Mouse (Mus musculus) erythroblast, embryonic 14.5 days (primary cell): Measurements from ENCODE around the gene Tbpl1. TPM values are rescaled to one million over a fixed set of nuclear protein-coding genes. Genes with fewer than 3 reads are reported as not detected.

ENCODE experiments used
- H3K27me3 ChIP-seq: 2 replicates; pipeline ENCODE4 v1.6.1; 2012; ENCODE audit warnings: inconsistent platforms; ENCODE audit not compliant: control insufficient read depth
- H3K36me3 ChIP-seq: 2 replicates; pipeline ENCODE4 v1.6.1; 2012; ENCODE audit warnings: mild to moderate bottlenecking, inconsistent platforms; ENCODE audit not compliant: control insufficient read depth
- H3K4me1 ChIP-seq: 2 replicates; pipeline ENCODE4 v1.6.1; 2012; ENCODE audit warnings: inconsistent platforms; ENCODE audit not compliant: control insufficient read depth
- H3K4me3 ChIP-seq: replicated peaks from 2 replicates; pipeline ENCODE3; 2012; ENCODE audit warnings: moderate library complexity, mild to moderate bottlenecking, inconsistent platforms
- H3K9me3 ChIP-seq: 2 replicates; pipeline ENCODE4 v1.6.1; 2012; ENCODE audit warnings: low read length, inconsistent platforms, mixed read lengths; ENCODE audit not compliant: control insufficient read depth
- GATA1 ChIP-seq: IDR thresholded peaks from 2 replicates; pipeline ENCODE4 v1.6.1; 2012; ENCODE audit warnings: low read length, inconsistent platforms, mixed read lengths
- TAL1 ChIP-seq: IDR thresholded peaks from 3 replicates; pipeline ENCODE4 v1.6.1; 2012; ENCODE audit warnings: low read length, inconsistent platforms, mixed read lengths
- polyA plus RNA-seq: library from polyadenylated mRNA; stranded (reverse); fragments of >175 nt; gene quantifications from 2 replicates; pipeline ENCODE4 v1.2.3, GENCODE M21; 2012

The Tbpl1 gene
- polyA plus RNA-seq, 1 experiment, result 3.6 TPM

DNA sequence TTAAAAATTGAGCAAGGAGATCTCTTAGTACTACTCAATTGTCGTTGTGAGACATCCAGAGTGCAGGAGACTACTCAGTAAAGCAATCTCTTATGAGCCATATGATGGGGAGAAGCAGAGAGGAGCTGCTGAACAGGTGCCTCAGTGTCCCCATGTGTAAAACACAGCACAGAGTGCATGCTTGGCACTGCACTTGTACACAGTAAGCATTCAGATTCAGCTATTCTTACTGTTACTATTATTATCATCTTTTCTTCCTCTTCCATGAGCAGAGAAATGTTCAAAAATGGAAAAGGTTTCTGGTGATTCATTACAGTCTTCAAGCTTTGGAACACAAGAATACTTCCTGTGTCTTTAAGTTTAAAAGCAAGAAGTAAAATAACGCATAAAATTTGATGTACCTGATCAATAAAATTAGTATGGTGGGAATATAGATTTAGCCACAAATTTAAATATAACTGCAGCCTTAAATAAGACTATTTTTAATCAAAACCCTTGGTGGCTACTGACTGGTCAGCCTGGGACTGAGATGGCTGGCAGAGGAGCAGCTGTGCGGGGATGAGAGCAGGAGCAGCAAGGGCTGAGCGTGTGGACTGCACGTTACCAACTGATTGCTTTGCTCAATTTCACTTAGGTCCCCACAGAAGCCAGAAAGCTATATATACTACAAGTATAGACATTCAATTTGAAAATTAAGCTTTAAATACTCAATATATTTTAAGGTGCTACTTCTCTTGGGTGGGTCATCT lies 10.8 kb downstream of the Tbpl1 start:
- Histone ChIP-seq H3K9me3 (no peaks in the 10 kb centered on the region), H3K4me1 (peaks cover 22% of the 10 kb centered on the region), H3K4me3 (no peak overlapping the region), H3K36me3 (peaks cover 4% of the 10 kb centered on the region; the same call in 1 of the 2 replicates), H3K27me3 (no peaks in the 10 kb centered on the region)
- no peak for TF ChIP-seq TAL1
- TF ChIP-seq GATA1, result no peak

DNA sequence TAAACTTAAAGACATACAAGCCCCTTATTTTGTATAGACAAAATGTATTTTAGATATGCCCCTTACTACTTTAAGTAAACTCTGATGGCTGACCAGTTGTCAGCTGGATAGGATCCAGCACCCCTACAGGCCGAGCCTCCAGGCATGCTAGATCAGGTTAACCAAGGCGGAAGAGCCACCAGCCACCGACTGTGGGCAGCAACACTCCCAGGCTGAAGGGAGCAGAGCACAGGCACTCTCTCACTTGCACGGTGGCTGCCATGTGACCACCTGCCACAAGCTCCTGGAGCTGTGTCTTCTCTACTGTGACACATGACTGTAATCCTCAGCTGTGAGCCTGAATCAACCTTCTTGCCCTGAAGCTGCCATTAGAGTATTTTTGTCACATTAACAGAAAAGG lies 13.3 kb downstream of the Tbpl1 start:
- no peak for TF ChIP-seq TAL1
- H3K27me3 ChIP-seq, result no peaks in the 10 kb centered on the region
- H3K36me3 ChIP-seq, result no peaks in the 10 kb centered on the region
- H3K4me1 ChIP-seq, result peaks cover 8% of the 10 kb centered on the region
- H3K4me3 ChIP-seq, result no peak overlapping the region
- H3K9me3 ChIP-seq, result no peaks in the 10 kb centered on the region

DNA sequence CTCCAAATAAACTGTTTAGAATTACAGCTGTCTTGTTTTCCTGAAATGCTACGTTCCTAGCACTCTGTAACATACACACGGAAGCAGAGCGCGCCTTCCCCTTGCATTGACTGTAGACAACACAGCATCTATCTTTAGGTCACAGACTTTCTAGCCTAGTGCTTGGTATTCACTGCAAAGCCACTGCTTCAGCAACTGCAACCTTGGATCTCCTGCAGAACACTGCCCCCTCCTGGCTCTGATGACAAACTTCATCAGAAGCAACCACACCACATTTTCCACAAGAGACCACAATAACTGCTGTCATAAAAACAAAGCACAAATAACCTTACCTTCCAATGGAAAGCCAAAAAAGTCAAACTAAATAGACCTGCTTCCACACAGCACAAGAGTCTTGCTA lies 17.2 kb downstream of the Tbpl1 start:
- Histone ChIP-seq H3K27me3 (no peaks in the 10 kb centered on the region), H3K4me3 (no peak overlapping the region), H3K4me1 (no peaks in the 10 kb centered on the region; the same call in none of the 2 replicates), H3K9me3 (no peaks in the 10 kb centered on the region), H3K36me3 (peaks cover 15% of the 10 kb centered on the region)
- no peak for TF ChIP-seq GATA1
- TF ChIP-seq TAL1, result no peak

DNA sequence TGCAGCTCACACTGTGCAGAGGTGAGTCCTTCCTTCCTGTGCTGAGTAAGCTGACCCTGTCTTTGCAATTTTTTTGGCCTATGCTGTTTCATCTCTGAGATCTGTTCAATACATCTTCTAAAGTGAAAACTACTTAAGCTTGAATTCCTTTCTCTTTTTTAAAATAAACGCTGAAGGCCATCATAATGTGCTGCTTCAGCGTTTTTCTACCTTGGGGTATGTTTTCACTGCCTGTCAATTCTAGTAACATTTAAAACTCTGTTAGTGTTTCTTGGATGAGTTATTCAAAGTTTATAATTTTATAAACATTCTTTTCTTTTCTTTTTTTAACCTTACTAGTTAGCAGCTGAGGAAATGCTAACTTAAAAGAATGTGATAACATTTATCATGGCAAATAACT lies 18.8 kb downstream of the Tbpl1 start:
- no peak for TF ChIP-seq GATA1
- no peak for TF ChIP-seq TAL1

DNA sequence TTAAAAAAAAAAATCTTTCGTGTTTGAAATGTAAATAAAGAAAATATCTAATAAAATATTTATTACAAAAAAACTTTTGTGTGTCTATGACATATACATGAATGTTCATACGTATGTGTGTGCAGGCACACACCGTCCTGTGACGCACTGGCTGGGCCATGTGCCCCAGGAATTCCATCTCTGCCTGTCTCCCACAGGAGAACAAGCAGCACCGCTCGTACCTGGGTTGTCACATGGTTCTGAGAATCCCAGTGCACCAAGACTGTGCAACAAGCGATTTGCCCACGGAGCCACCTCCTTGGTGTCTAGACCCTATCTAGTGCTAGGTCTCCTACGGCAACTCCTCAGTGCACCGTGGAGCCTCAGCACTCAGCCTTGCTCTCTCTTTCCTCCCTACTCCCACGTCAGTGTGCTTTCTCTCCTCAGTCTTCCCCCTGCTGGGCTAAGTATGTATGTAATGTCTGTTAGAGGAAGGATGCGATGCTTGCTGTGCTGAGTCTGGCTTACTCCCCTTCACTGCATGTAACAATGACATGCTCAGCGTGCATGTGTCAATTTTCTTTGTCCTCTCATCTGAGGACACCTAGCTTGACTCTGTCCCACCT lies 21.5 kb downstream of the Tbpl1 start:
- Histone ChIP-seq H3K4me1 (no peaks in the 10 kb centered on the region; the same call in none of the 2 replicates), H3K36me3 (peaks cover 58% of the 10 kb centered on the region), H3K27me3 (no peaks in the 10 kb centered on the region), H3K4me3 (no peak overlapping the region), H3K9me3 (no peaks in the 10 kb centered on the region)
- no peak for TF ChIP-seq TAL1
- no peak for TF ChIP-seq GATA1

More for the DNA sequence above, 18.8 kb downstream of the Tbpl1 start:
- Histone ChIP-seq H3K4me3 (no peak overlapping the region), H3K36me3 (peaks cover 31% of the 10 kb centered on the region), H3K27me3 (no peaks in the 10 kb centered on the region), H3K9me3 (no peaks in the 10 kb centered on the region), H3K4me1 (no peaks in the 10 kb centered on the region; the same call in none of the 2 replicates)

DNA sequence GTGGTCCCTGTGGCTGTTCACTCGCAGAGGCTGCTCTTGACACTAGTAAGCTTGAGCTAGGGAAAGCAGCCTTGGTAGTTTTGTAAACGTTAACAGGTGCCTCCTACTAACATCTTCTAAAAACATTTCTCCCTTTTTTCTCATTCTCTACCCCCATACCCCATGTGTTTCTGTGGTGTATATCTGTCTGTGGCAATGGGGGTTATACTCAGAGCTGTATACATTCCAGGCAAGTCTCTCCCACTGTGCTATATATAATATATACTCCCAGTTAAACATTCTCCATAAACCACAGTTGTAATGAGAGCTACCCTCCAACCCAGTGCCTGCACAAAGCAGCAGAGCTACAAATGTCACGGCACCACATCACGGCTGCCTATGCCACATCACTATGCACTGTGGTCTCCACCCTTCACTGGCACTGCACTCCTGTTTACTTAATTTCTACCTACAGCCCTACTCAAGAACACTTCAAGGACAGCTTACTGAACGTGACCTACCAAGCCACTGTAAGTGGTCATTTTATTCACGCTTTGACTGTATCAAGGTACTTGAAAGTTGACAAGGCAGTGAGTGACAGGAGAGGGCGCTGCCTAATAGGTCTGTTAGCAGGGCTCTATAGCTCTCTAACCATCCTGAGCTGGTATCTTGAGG lies 23.4 kb downstream of the Tbpl1 start:
- Histone ChIP-seq H3K4me1 (no peaks in the 10 kb centered on the region), H3K9me3 (no peaks in the 10 kb centered on the region), H3K36me3 (peaks cover 69% of the 10 kb centered on the region), H3K27me3 (no peaks in the 10 kb centered on the region), H3K4me3 (no peak overlapping the region)
- TF ChIP-seq GATA1 (no peak), TAL1 (no peak)

DNA sequence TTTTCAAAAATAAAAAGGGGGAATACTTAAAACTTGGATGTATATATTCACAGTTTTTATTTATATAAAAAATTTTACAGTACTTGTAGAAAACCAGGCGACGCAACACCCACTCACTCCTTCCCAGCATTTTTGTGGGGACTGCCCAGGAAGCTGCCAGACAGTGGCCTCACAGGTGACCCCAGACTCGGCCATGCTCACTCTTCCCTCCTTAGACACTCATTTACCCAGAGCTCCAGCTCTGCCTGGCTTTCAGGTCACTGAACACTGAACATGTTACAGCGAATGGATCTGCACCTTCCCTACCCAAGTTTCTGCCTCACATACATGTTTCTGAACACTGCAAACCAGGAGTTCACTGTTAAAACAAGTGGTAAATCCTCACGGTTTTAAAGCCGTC lies 27.9 kb downstream of the Tbpl1 start:
- H3K4me3 ChIP-seq, result no peak overlapping the region
- no peaks in the 10 kb centered on the region for H3K9me3 ChIP-seq
- no peaks in the 10 kb centered on the region for H3K27me3 ChIP-seq
- 0 out of 2 replicates have a peak, but pooled peaks cover 2% of the 10 kb centered on the region for H3K4me1 ChIP-seq
- H3K36me3 ChIP-seq, result peaks cover 58% of the 10 kb centered on the region
- TF ChIP-seq TAL1, result no peak
- no peak for TF ChIP-seq GATA1

DNA sequence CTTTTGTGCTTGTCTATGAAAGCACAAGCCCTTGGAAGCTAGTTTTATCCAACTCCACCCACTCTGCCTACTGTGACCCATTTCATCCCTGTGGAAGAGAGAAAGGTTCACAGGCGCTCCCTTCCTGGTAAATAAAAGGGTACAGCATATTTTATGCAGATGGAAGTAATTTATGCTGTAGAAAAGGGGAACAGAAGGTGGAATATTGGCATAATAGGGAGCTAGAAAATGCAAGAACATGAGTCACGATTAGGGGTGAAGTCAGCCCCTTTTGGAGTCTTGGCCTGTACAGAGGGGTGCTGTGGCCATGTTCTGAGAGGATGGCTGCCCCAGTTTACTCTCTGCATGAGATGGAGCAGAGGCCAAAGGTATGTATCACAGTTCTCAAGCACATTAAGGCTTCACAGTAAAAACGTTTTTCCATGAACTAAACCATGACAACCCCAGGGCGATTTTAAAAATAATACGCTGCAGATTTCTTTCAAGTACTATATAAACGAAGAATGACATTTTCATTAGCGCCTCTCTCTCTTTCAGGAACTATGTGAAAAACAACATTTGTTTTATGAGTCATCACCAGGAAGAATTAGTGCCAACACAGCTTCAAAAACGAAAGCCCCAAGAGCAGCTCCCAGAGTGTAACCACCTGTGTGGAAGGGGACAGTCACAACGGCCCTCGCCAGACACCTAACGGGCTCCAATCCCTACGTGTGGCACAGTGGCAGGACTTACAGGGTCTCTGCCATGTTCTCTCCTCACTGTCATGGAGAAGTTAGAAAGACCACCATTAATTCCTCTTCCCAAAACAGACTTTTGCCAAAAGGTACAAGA lies 30.0 kb downstream of the Tbpl1 start:
- Histone ChIP-seq H3K27me3 (no peaks in the 10 kb centered on the region), H3K36me3 (peaks cover 37% of the 10 kb centered on the region), H3K4me3 (no peak overlapping the region), H3K4me1 (peaks cover 6% of the 10 kb centered on the region), H3K9me3 (no peaks in the 10 kb centered on the region)
- TF ChIP-seq GATA1 (no peak), TAL1 (no peak)

DNA sequence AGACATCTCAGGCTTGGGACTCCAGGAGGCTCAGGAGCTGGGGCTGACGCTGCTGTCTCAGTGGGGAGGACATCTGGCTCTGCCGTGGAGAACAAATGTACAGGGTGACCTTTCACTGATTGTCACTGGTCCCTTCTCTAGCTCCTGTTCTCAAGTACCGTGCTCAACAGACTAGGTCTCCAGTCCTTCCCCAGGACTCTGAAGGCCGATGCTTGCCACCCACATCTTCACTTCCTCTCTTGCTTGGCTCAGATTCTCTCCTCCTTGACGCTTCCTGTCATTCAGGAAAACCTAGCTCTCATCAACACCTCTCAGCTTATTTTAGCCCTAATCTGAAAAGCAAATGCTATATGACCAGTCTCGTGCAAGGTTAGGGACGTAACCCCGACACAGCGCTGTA lies 31.0 kb downstream of the Tbpl1 start:
- peaks cover 27% of the 10 kb centered on the region for H3K36me3 ChIP-seq
- H3K4me3 ChIP-seq, result no peak overlapping the region
- H3K27me3 ChIP-seq, result no peaks in the 10 kb centered on the region
- peaks cover 6% of the 10 kb centered on the region for H3K4me1 ChIP-seq
- no peak for TF ChIP-seq TAL1
- no peak for TF ChIP-seq GATA1
- H3K9me3 ChIP-seq, result no peaks in the 10 kb centered on the region
